Mouse (Mus musculus) CH12.LX (cell line): ENCODE data around the gene Amotl1.

Source experiments
- CHD1 ChIP-seq: IDR thresholded peaks from 2 replicates; pipeline ENCODE4 v1.6.1; 2012; ENCODE audit warnings: low read depth, low read length, improper control_type of control experiment, inconsistent platforms
- CTCF ChIP-seq, 2 experiments: IDR thresholded peaks in 1 of 2; conservative IDR thresholded peaks in 1 of 2; 2 replicates each; pipeline ENCODE4 v1.5.1; 2011 to 2012; ENCODE audit warnings: low read depth in 2 of 2, low read length in 2 of 2, improper control_type of control experiment in 1 of 2, inconsistent platforms in 1 of 2, mild to moderate bottlenecking in 1 of 2, moderate library complexity in 1 of 2
- E2F4 ChIP-seq: IDR thresholded peaks from 2 replicates; pipeline ENCODE4 v1.6.1; 2011; ENCODE audit warnings: low read depth, low read length, improper control_type of control experiment; ENCODE audit not compliant: insufficient replicate concordance
- EP300 ChIP-seq: IDR thresholded peaks from 2 replicates; pipeline ENCODE4 v1.6.1; 2011; ENCODE audit warnings: low read length, improper control_type of control experiment
- GABPA ChIP-seq: IDR thresholded peaks from 2 replicates; pipeline ENCODE4 v1.6.1; 2012; ENCODE audit warnings: low read depth, low read length, improper control_type of control experiment, inconsistent platforms; ENCODE audit not compliant: insufficient replicate concordance
- MAZ ChIP-seq: IDR thresholded peaks from 2 replicates; pipeline ENCODE4 v1.6.1; 2012; ENCODE audit warnings: low read depth, mild to moderate bottlenecking, inconsistent platforms, low read length, improper control_type of control experiment, moderate library complexity
- POLR2A ChIP-seq: IDR thresholded peaks from 2 replicates; pipeline ENCODE4 v1.6.1; 2011; ENCODE audit warnings: low read depth, mild to moderate bottlenecking, improper control_type of control experiment, low read length
- SMC3 ChIP-seq: IDR thresholded peaks from 2 replicates; pipeline ENCODE4 v1.6.1; 2011; ENCODE audit warnings: low read depth, low read length, improper control_type of control experiment
- ZNF384 ChIP-seq: IDR thresholded peaks from 2 replicates; pipeline ENCODE4 v1.6.1; 2012; ENCODE audit warnings: low read depth, low read length, improper control_type of control experiment, inconsistent platforms

DNA sequence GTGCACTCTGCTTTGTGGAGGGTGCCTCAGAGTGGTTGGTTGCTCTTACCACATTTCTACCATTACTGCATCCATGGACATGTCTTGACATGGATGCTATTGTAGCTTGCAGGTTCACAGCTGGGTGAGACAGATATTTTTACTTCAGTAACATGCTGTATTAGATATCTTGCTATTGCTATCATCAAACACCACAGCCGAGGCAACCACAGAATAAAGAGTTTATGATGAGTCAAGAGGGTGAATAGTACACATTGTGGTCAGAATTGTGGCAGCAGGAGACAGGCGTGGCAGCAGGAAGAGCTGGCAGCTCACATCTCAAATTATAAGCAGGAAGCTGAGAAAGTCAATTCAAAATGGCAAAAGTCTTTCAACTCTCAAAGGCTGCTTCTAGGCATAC lies 76.4 kb downstream of the Amotl1 start:
- no peak for TF ChIP-seq ZNF384
- no peak for TF ChIP-seq GABPA
- no peak for TF ChIP-seq POLR2A
- TF ChIP-seq CTCF (conservative IDR thresholded peaks at IDR 0.05 in 1 of 2, IDR thresholded peaks at IDR 0.05 in 1 of 2; ENCODE audit: low read depth in 2 of 2, low read length in 2 of 2): no peak
- no peak for TF ChIP-seq EP300
- no peak for TF ChIP-seq MAZ
- TF ChIP-seq E2F4: no peak
- TF ChIP-seq CHD1: no peak
- no peak for TF ChIP-seq SMC3
